Mouse (Mus musculus) MEL (cell line): ENCODE data around the gene Tgm2. TPM values are rescaled to one million over a fixed set of nuclear protein-coding genes. Genes with fewer than 3 reads are reported as not detected.

Source experiments
- DNase-seq: peaks from one replicate; pipeline ENCODE4 v3.0.0; 2011; ENCODE audit warnings: low read depth, low spot score
- H3K27ac ChIP-seq: 2 replicates; pipeline ENCODE4 v1.5.1; 2012; ENCODE audit warnings: low read depth, mild to moderate bottlenecking, control low read depth, low read length, moderate library complexity; ENCODE audit not compliant: control insufficient read depth
- H3K27me3 ChIP-seq, 2 experiments: fragments of 150-350 bp in 1 of 2; sonication (generic) in 1 of 2; 2 replicates each; pipeline ENCODE4 v1.6.1; 2012; ENCODE audit warnings: low read length in 2 of 2, mild to moderate bottlenecking in 2 of 2, improper control_type of control experiment in 1 of 2, moderate library complexity in 1 of 2; ENCODE audit not compliant: insufficient read depth in 2 of 2, control insufficient read depth in 1 of 2
- H3K36me3 ChIP-seq, 2 experiments: 2 replicates each; pipeline ENCODE4 v1.6.1; 2012 to 2014; ENCODE audit warnings: low read length in 2 of 2, improper control_type of control experiment in 1 of 2, inconsistent platforms in 1 of 2, mild to moderate bottlenecking in 1 of 2; ENCODE audit not compliant: insufficient read depth in 2 of 2, control insufficient read depth in 1 of 2
- H3K4me1 ChIP-seq, 2 experiments: fragments of 150-350 bp in 1 of 2; sonication (generic) in 1 of 2; 2 replicates each; pipeline ENCODE4 v1.6.1; 2012; ENCODE audit warnings: low read length in 2 of 2, improper control_type of control experiment in 1 of 2, mild to moderate bottlenecking in 1 of 2; ENCODE audit not compliant: insufficient read depth in 2 of 2, control insufficient read depth in 1 of 2
- H3K4me3 ChIP-seq, 2 experiments: fragments of 150-350 bp in 1 of 2; sonication (generic) in 1 of 2; 2 replicates each; pipeline ENCODE4 v1.5.1; 2012; ENCODE audit warnings: low read depth in 2 of 2, low read length in 2 of 2, mild to moderate bottlenecking in 2 of 2, moderate library complexity in 2 of 2, control low read depth in 1 of 2, improper control_type of control experiment in 1 of 2; ENCODE audit not compliant: control insufficient read depth in 1 of 2, insufficient read depth in 1 of 2
- H3K79me2 ChIP-seq: 2 replicates; pipeline ENCODE4 v1.6.1; 2012; ENCODE audit warnings: mild to moderate bottlenecking, low read length, moderate library complexity; ENCODE audit not compliant: control insufficient read depth, poor library complexity, insufficient read depth
- H3K9ac ChIP-seq: 2 replicates; pipeline ENCODE4 v1.6.1; 2012; ENCODE audit warnings: low read depth, mild to moderate bottlenecking, control low read depth, low read length, moderate library complexity; ENCODE audit not compliant: control insufficient read depth, poor library complexity, severe bottlenecking
- H3K9me3 ChIP-seq: fragments of 150-350 bp; sonication (generic); replicated peaks from 2 replicates; pipeline ENCODE4 v1.6.1; 2012; ENCODE audit warnings: mild to moderate bottlenecking, low read length, improper control_type of control experiment, moderate library complexity; ENCODE audit not compliant: insufficient read depth
- BHLHE40 ChIP-seq: IDR thresholded peaks from 2 replicates; pipeline ENCODE4 v1.6.1; 2012; ENCODE audit warnings: low read depth, mild to moderate bottlenecking, inconsistent platforms, low read length, improper control_type of control experiment, borderline replicate concordance
- CHD1 ChIP-seq: IDR thresholded peaks from 2 replicates; pipeline ENCODE4 v1.6.1; 2012; ENCODE audit warnings: low read depth, mild to moderate bottlenecking, inconsistent platforms, low read length, improper control_type of control experiment
- CTCF ChIP-seq, 3 experiments: IDR thresholded peaks in 2 of 3; conservative IDR thresholded peaks in 1 of 3; 2 replicates each; pipeline ENCODE4 v1.5.1; 2011 to 2012; ENCODE audit warnings: low read length in 3 of 3, low read depth in 2 of 3, mild to moderate bottlenecking in 2 of 3, improper control_type of control experiment in 1 of 3, inconsistent platforms in 1 of 3, mixed read lengths in 1 of 3, moderate library complexity in 1 of 3; ENCODE audit not compliant: control insufficient read depth in 1 of 3, insufficient read depth in 1 of 3, poor library complexity in 1 of 3, severe bottlenecking in 1 of 3
- E2F4 ChIP-seq: IDR thresholded peaks from 2 replicates; pipeline ENCODE4 v1.6.1; 2011; ENCODE audit warnings: low read depth, low read length, improper control_type of control experiment, borderline replicate concordance
- ETS1 ChIP-seq: IDR thresholded peaks from 2 replicates; pipeline ENCODE4 v1.6.1; 2012; ENCODE audit warnings: low read depth, mild to moderate bottlenecking, inconsistent platforms, low read length, improper control_type of control experiment, moderate library complexity
- GATA1 ChIP-seq: IDR thresholded peaks from 2 replicates; pipeline ENCODE4 v1.6.1; 2011; ENCODE audit warnings: low read depth, low read length, improper control_type of control experiment
- HCFC1 ChIP-seq: IDR thresholded peaks from 2 replicates; pipeline ENCODE4 v1.6.1; 2012; ENCODE audit warnings: low read depth, mild to moderate bottlenecking, inconsistent platforms, low read length, improper control_type of control experiment, moderate library complexity
- KAT2A ChIP-seq: conservative IDR thresholded peaks from 2 replicates; pipeline ENCODE4 v1.6.1; 2012; ENCODE audit warnings: low read depth, low read length, improper control_type of control experiment, inconsistent platforms
- MAX ChIP-seq: IDR thresholded peaks from 2 replicates; pipeline ENCODE4 v1.6.1; 2011; ENCODE audit warnings: low read length, improper control_type of control experiment
- MYB ChIP-seq: IDR thresholded peaks from 2 replicates; pipeline ENCODE4 v1.6.1; 2011; ENCODE audit warnings: mild to moderate bottlenecking, low read depth, low read length, improper control_type of control experiment
- NELFE ChIP-seq: IDR thresholded peaks from 2 replicates; pipeline ENCODE4 v1.6.1; 2011; ENCODE audit warnings: low read depth, low read length, improper control_type of control experiment
- NRF1 ChIP-seq: IDR thresholded peaks from 2 replicates; pipeline ENCODE4 v1.6.1; 2014; ENCODE audit warnings: low read depth, mild to moderate bottlenecking, inconsistent platforms, low read length, improper control_type of control experiment, moderate library complexity; ENCODE audit not compliant: poor library complexity, insufficient read depth, severe bottlenecking
- POLR2A ChIP-seq, 2 experiments: IDR thresholded peaks; 2 replicates each; pipeline ENCODE4 v1.6.1; 2011 to 2012; ENCODE audit warnings: low read length in 2 of 2, mild to moderate bottlenecking in 2 of 2, control low read depth in 1 of 2, improper control_type of control experiment in 1 of 2, low read depth in 1 of 2, moderate library complexity in 1 of 2; ENCODE audit not compliant: control insufficient read depth in 1 of 2, insufficient read depth in 1 of 2, poor library complexity in 1 of 2
- POLR2AphosphoS2 ChIP-seq: IDR thresholded peaks from 2 replicates; pipeline ENCODE4 v1.6.1; 2011; ENCODE audit warnings: low read length, improper control_type of control experiment
- POLR2AphosphoS5 ChIP-seq: IDR thresholded peaks from 2 replicates; pipeline ENCODE4 v1.6.1; 2012; ENCODE audit warnings: low read depth, borderline replicate concordance, mild to moderate bottlenecking, inconsistent platforms, low read length, moderate library complexity, mixed read lengths
- RAD21 ChIP-seq: IDR thresholded peaks from 2 replicates; pipeline ENCODE4 v1.6.1; 2011; ENCODE audit warnings: mild to moderate bottlenecking, low read depth, low read length, improper control_type of control experiment
- RCOR1 ChIP-seq: IDR thresholded peaks from 2 replicates; pipeline ENCODE4 v1.6.1; 2012; ENCODE audit warnings: low read depth, mild to moderate bottlenecking, inconsistent platforms, low read length, improper control_type of control experiment
- SIN3A ChIP-seq: IDR thresholded peaks from 2 replicates; pipeline ENCODE4 v1.6.1; 2012; ENCODE audit warnings: low read length, improper control_type of control experiment, inconsistent platforms
- SMC3 ChIP-seq: IDR thresholded peaks from 2 replicates; pipeline ENCODE4 v1.6.1; 2011; ENCODE audit warnings: low read depth, low read length, improper control_type of control experiment
- TAL1 ChIP-seq: IDR thresholded peaks from 2 replicates; pipeline ENCODE4 v1.6.1; 2012; ENCODE audit warnings: mild to moderate bottlenecking, inconsistent platforms, low read length, moderate library complexity, mixed read lengths
- TBP ChIP-seq: IDR thresholded peaks from 2 replicates; pipeline ENCODE4 v1.8.0; 2011; ENCODE audit warnings: low read depth, low read length, improper control_type of control experiment
- TCF12 ChIP-seq: IDR thresholded peaks from 2 replicates; pipeline ENCODE4 v1.6.1; 2014; ENCODE audit warnings: low read depth, mild to moderate bottlenecking, inconsistent platforms, low read length, improper control_type of control experiment, moderate library complexity
- ZKSCAN1 ChIP-seq: IDR thresholded peaks from 2 replicates; pipeline ENCODE4 v1.6.1; 2012; ENCODE audit warnings: low read depth, mild to moderate bottlenecking, inconsistent platforms, low read length, improper control_type of control experiment, moderate library complexity
- ZMIZ1 ChIP-seq: IDR thresholded peaks from 2 replicates; pipeline ENCODE4 v1.6.1; 2012; ENCODE audit warnings: low read depth, mild to moderate bottlenecking, inconsistent platforms, low read length, improper control_type of control experiment, moderate library complexity
- ZNF384 ChIP-seq: IDR thresholded peaks from 2 replicates; pipeline ENCODE4 v1.6.1; 2012; ENCODE audit warnings: low read depth, mild to moderate bottlenecking, inconsistent platforms, low read length, improper control_type of control experiment
- polyA plus RNA-seq, 2 experiments: library from polyadenylated mRNA; stranded (reverse) in 1 of 2; unstranded in 1 of 2; fragments of >175 nt in 1 of 2; fragments of >200 nt in 1 of 2; gene quantifications; 2 replicates each; pipeline versions ENCODE4 v1.2.1 to v1.2.4; 2012; ENCODE audit warnings: low replicate concordance in 2 of 2, low read depth in 1 of 2; ENCODE audit not compliant: insufficient read length in 2 of 2, insufficient read depth in 1 of 2, missing spikeins in 1 of 2
- total RNA-seq: library from RNA; depleted of rRNA; stranded (reverse); fragments of 300-350 nt; gene quantifications from 2 replicates; pipeline ENCODE4 v1.2.3, GENCODE M21; 2012

The Tgm2 gene
- total and polyA plus RNA-seq, 3 experiments = 7.7 to 11.0 TPM; not detected in 1

GRCm38 (mm10) chr2:158094846-158095245 lies 51.4 kb downstream of the Tgm2 start:
- H3K4me3 ChIP-seq = no peak overlapping the region
- no peaks in the 10 kb centered on the region for H3K36me3 ChIP-seq
- H3K27ac ChIP-seq = no peak overlapping the region
- no peaks in the 10 kb centered on the region for H3K9me3 ChIP-seq
- TF ChIP-seq NELFE = no peak
- TF ChIP-seq RAD21 = no peak
- TF ChIP-seq TAL1 = no peak
- no peak for TF ChIP-seq SMC3
- TF ChIP-seq KAT2A = no peak
- no peak for TF ChIP-seq RCOR1
- TF ChIP-seq CTCF (IDR thresholded peaks at IDR 0.05 in 2 of 3, conservative IDR thresholded peaks at IDR 0.05 in 1 of 3; ENCODE audit: control insufficient read depth in 1 of 3, insufficient read depth in 1 of 3, low read depth in 2 of 3, low read length in 3 of 3, poor library complexity in 1 of 3, severe bottlenecking in 1 of 3) = no peak
- TF ChIP-seq NRF1 = no peak
- TF ChIP-seq HCFC1 = no peak
- no peak for TF ChIP-seq BHLHE40
- no peak for TF ChIP-seq POLR2A (IDR thresholded peaks at IDR 0.05; ENCODE audit: control insufficient read depth in 1 of 2, insufficient read depth in 1 of 2, low read depth in 1 of 2, low read length in 2 of 2, poor library complexity in 1 of 2)
- no peak for TF ChIP-seq ZMIZ1
- no peak for TF ChIP-seq GATA1
- TF ChIP-seq CHD1 = no peak
- no peak for TF ChIP-seq E2F4
- TF ChIP-seq SIN3A = no peak
- DNase-seq = no peak
- H3K9ac ChIP-seq = no peak overlapping the region
- H3K27me3 ChIP-seq = no peaks in the 10 kb centered on the region
- no peaks in the 10 kb centered on the region for H3K4me1 ChIP-seq
- H3K79me2 ChIP-seq = no peaks in the 10 kb centered on the region

GRCm38 (mm10) chr2:158094300-158094699 lies 51.9 kb downstream of the Tgm2 start:
- no peaks in the 10 kb centered on the region for H3K4me1 ChIP-seq
- H3K9me3 ChIP-seq = no peaks in the 10 kb centered on the region
- DNase-seq = no peak
- no peak overlapping the region for H3K4me3 ChIP-seq
- H3K79me2 ChIP-seq = no peaks in the 10 kb centered on the region
- H3K27me3 ChIP-seq = no peaks in the 10 kb centered on the region
- no peaks in the 10 kb centered on the region for H3K36me3 ChIP-seq
- no peak overlapping the region for H3K9ac ChIP-seq
- H3K27ac ChIP-seq = no peak overlapping the region
- TF ChIP-seq ZMIZ1 (no peak), NRF1 (no peak), POLR2A (IDR thresholded peaks at IDR 0.05; ENCODE audit: control insufficient read depth in 1 of 2, insufficient read depth in 1 of 2, low read depth in 1 of 2, low read length in 2 of 2, poor library complexity in 1 of 2) (no peak), POLR2AphosphoS2 (no peak), MAX (no peak), KAT2A (no peak), POLR2AphosphoS5 (no peak), ZNF384 (no peak), MYB (no peak), ETS1 (no peak), ZKSCAN1 (no peak), SMC3 (no peak), GATA1 (no peak), TBP (no peak), TCF12 (no peak)
